Mouse (Mus musculus) heart, adult 2 months (tissue): Measurements from ENCODE around the gene Btf3l4. TPM values are rescaled to one million over a fixed set of nuclear protein-coding genes. Genes with fewer than 3 reads are reported as not detected.

Experiments
- DNase-seq, 2 experiments: peaks; one replicate each; pipeline ENCODE4 v3.0.0; 2021
- H3K27ac ChIP-seq: fragments of 200-600 bp; 2 replicates; pipeline ENCODE4 v1.8.1; 2022
- H3K27me3 ChIP-seq: fragments of 200-500 bp; 2 replicates; pipeline ENCODE4 v1.6.1; 2012; ENCODE audit warnings: mild to moderate bottlenecking, low read length, inconsistent platforms, mixed read lengths; ENCODE audit not compliant: control insufficient read depth, insufficient read depth
- H3K36me3 ChIP-seq: fragments of 200-500 bp; 2 replicates; pipeline ENCODE4 v1.6.1; 2012; ENCODE audit warnings: low read length, inconsistent platforms; ENCODE audit not compliant: control insufficient read depth, insufficient read depth
- H3K4me1 ChIP-seq: fragments of 200-500 bp; 2 replicates; pipeline ENCODE4 v1.6.1; 2011; ENCODE audit warnings: low read length; ENCODE audit not compliant: control insufficient read depth, insufficient read depth
- H3K4me3 ChIP-seq: fragments of 200-600 bp; 2 replicates; pipeline ENCODE4 v1.8.1; 2022
- H3K79me2 ChIP-seq: fragments of 200-500 bp; replicated peaks from 2 replicates; pipeline ENCODE4 v1.6.1; 2012; ENCODE audit warnings: mild to moderate bottlenecking, inconsistent platforms, low read length, moderate library complexity, mixed read lengths; ENCODE audit not compliant: control insufficient read depth, insufficient read depth
- H3K9ac ChIP-seq: fragments of 200-500 bp; 2 replicates; pipeline ENCODE4 v1.6.1; 2012; ENCODE audit warnings: low read depth, mild to moderate bottlenecking, control low read depth, inconsistent platforms, low read length, mixed read lengths
- CTCF ChIP-seq: fragments of 200-600 bp; IDR thresholded peaks from 2 replicates; pipeline ENCODE4 v1.8.1; 2022; ENCODE audit warnings: antibody characterized with exemption, mild to moderate bottlenecking, moderate library complexity
- EP300 ChIP-seq: fragments of 200-500 bp; IDR thresholded peaks from 2 replicates; pipeline ENCODE4 v1.6.1; 2011; ENCODE audit warnings: low read depth, low read length, control low read depth; ENCODE audit not compliant: insufficient read depth
- POLR2A ChIP-seq: fragments of 200-500 bp; IDR thresholded peaks from 2 replicates; pipeline ENCODE4 v1.6.1; 2011; ENCODE audit warnings: mild to moderate bottlenecking, low read depth, low read length, control low read depth; ENCODE audit not compliant: insufficient read depth
- WGBS: fragments of 180-500 bp; shearing (Covaris S2); methylation state at CpG from one replicate; pipeline ENCODE4 v1.1.7; 2018; 5-methylcytosine and 5-hydroxymethylcytosine counted together
- intact Hi-C: fragments of 180-260 bp; cut with DNase I; formaldehyde crosslinking; loops from one replicate; pipeline ENCODE4 v1.15.1; 2025
- polyA plus RNA-seq: library from polyadenylated mRNA; depleted of rRNA; stranded (reverse); fragments of >200 nt; gene quantifications from 2 replicates; pipeline ENCODE4 v1.2.3, GENCODE M21; 2012
- total RNA-seq, 2 experiments: library from RNA; stranded (reverse); gene quantifications; 2 replicates each; pipeline ENCODE4 v1.2.3; 2021

Gene Btf3l4
- total and polyA plus RNA-seq, 3 experiments: 18.5 to 78.1 (median 70.1) TPM

DNA sequence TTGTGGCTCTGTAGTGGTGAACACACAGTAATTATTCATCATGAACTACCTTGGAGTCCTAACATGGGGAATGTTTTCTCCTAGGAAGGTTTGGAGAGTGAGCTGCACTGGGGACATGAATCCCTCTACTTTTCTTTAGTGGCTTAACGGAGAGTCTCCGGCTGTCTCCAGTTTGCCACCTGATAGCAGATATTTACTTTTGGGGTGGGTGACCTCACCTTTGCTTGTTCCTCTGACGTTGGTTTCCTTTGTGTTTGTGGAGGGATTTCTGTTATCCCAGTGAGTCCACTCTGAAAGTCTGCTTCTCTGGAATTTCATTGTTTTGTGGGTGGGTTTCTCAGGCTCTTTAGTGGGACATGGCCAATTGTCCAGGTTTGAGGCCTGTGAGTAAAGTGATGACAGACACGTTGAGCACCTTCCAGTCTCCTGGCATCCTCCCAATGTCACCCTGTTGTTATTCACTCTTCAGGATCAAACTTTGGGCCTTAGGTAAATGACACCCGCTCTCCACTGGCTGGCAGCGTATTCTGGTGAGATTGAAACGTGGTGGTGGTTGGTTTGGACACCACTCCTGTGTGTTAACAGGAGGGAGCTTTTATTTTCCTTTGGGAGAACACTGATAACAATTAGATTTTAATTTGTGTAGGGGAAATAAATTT, 8.6 kb upstream of the Btf3l4 start:
- intact Hi-C loops: no loop called here
- Histone ChIP-seq H3K9ac (no peak overlapping the region), H3K27me3 (no peaks in the 10 kb centered on the region), H3K36me3 (peaks cover 11% of the 10 kb centered on the region), H3K27ac (no peak overlapping the region), H3K4me1 (peaks cover 1% of the 10 kb centered on the region; the same call in 1 of the 2 replicates), H3K79me2 (peaks cover 3% of the 10 kb centered on the region; the same call in 1 of the 2 replicates), H3K4me3 (no peak overlapping the region)
- WGBS: 57% methylated on average over 7 of the region's 7 CpGs
- no peak for TF ChIP-seq POLR2A
- TF ChIP-seq EP300: no peak
- no peak for TF ChIP-seq CTCF
- no peak for DNase-seq

DNA sequence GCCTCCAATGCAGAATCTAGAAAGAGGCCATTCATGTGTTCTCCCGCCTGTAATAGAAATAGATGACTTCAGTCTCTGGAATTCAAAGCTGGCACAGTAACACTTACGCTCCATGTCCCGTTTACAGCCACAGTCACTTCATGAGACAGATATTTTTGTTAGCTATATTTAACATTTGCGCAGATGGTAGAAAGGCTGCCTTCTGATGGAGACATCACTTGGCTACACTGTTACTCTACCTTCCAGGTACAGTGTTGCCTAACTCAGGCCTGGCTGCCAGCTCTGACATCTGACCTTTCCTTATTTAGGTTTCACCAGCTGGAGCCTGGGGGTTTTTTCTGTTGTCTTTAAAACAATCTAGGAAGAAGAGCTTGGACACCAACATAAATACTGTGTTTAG, 4.6 kb upstream of the Btf3l4 start:
- Histone ChIP-seq H3K27ac (peak overlapping the region; percentile 78), H3K36me3 (peaks cover 10% of the 10 kb centered on the region), H3K4me3 (no peak overlapping the region), H3K9ac (no peak overlapping the region), H3K4me1 (peaks cover 5% of the 10 kb centered on the region), H3K79me2 (peaks cover 1% of the 10 kb centered on the region; the same call in 1 of the 2 replicates), H3K27me3 (no peaks in the 10 kb centered on the region)
- TF ChIP-seq POLR2A: no peak
- no peak for TF ChIP-seq CTCF
- no peak for TF ChIP-seq EP300
- intact Hi-C loops: no loop called here
- peak in 1 of 2 experiments; percentile 46 for DNase-seq
- WGBS: 37% methylated on average over 4 of the region's 4 CpGs

DNA sequence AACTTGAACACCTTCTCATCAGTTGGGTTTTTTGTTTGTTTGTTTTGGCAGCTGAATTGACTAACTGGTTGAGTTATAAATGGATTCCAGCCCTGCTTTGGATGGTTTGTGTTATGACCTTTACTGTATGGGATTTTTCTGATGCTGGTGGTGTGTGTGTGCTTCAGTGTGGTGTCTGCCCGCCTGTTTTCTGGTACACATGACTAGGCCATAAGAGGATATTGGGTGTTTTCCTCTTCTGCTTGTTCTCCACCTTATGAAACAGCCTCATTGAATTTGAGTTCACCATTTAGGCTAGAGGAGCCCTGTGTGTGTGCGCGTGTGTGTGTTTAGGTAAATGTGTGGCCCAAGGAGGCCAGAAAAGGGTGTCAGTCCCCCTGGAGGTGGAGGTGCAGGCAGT, 2.1 kb upstream of the Btf3l4 start:
- H3K4me3 ChIP-seq: peak overlapping the region; percentile 86
- no peak overlapping the region for H3K9ac ChIP-seq
- H3K27me3 ChIP-seq: no peaks in the 10 kb centered on the region
- H3K36me3 ChIP-seq: peaks cover 22% of the 10 kb centered on the region
- TF ChIP-seq CTCF (no peak), POLR2A (no peak), EP300 (no peak)
- intact Hi-C loops: loop anchor here (1.0 kb wide), 1 partner anchor 12 kb away; the partner anchor contains the start of gene Kti12
- 47% methylated on average over 3 of the region's 3 CpGs for WGBS
- peaks cover 1% of the 10 kb centered on the region; the same call in 1 of the 2 replicates for H3K79me2 ChIP-seq
- H3K27ac ChIP-seq: peak overlapping the region; percentile 96
- peaks cover 6% of the 10 kb centered on the region for H3K4me1 ChIP-seq
- no peak for DNase-seq

DNA sequence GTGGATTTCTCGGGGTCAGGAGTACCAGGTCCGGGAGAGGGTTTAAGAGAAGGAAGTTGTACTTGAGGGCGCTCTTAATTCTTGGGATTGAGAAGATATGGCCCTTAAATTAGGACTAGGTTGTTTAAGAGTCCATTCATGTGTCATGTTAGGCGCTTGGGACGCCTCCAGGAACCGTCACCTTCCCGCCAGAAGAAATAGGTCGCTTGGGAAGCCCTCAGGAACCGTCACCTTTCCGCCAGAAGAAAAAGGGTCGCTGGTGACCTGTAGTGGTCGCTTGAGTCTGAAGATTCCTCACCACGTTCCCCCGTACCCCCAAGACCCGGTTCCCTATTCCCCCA, 1.5 kb upstream of the Btf3l4 start:
- intact Hi-C loops: loop anchor here (1.0 to 5.0 kb wide), 2 partner anchors 12 to 218 kb away; partner anchors contain the start of genes Cc2d1b and Kti12

DNA sequence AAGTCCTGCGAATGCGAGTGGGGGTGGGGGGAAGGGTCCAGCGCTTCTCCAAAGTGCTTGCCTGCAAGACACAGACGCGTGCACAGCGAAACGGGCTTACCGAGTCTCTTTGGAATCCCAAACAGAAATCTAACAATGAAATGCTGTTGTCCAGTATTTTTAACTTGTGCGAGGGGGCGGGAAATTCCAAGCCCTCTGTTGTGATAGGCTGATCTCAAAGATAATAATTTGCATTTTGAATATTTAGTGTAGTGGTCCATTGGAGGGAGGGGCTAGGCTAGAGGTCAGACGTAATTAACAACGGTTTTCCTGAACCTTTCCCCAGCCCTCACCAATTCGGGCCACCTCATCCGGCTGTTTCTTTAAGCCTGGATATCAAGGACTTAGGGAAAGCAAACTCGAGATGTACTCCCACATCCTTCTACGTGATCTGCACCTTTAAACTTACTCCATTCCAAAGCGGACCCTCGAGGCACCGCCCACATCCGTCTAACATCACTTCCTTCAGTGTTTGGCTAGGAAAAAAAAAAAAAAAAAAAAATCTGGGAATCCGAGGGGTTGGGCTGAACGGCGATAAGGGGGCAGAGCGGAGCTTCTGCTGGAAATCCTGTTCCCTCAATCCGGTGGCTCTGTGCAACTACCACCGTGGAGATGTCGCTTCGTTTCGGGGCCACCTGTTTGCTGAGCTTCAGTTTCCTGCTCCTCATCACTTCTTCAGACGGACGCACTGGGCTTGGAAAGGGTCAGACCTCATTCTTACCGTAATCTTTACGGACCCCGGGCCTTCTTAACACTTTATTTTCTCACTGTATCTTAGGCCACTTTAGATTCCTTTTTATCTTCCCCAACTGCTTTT, 929 bp upstream of the Btf3l4 start, which contains the start of gene Txndc12:
Txndc12 (plus strand) TSS at position 487 of the 856 bp plus-strand sequence.
- intact Hi-C loops: loop anchor here (5.0 kb wide), 1 partner anchor 217 kb away; the partner anchor contains the start of gene Cc2d1b
- DNase-seq: peak; percentile 87 to 91
- WGBS: under 1% methylated on average over 34 of the region's 34 CpGs
- TF ChIP-seq CTCF: 0 out of 2 replicates have a peak, but pooled peaks have one; percentile 18
- TF ChIP-seq EP300: 0 out of 2 replicates have a peak, but pooled peaks have one; percentile 27
- peak; percentile 78 for TF ChIP-seq POLR2A
- Histone ChIP-seq H3K27ac (peak within 1 kb of the TSS; percentile 96), H3K4me1 (peaks cover 6% of the 10 kb centered on the region), H3K27me3 (no peaks in the 10 kb centered on the region), H3K36me3 (peaks cover 26% of the 10 kb centered on the region), H3K4me3 (peak within 1 kb of the TSS; percentile 86), H3K9ac (peak within 1 kb of the TSS; percentile 98), H3K79me2 (no peaks in the 10 kb centered on the region; the same call in 1 of the 2 replicates)

More for the DNA sequence above, 1.5 kb upstream of the Btf3l4 start:
- under 1% methylated on average over 15 of the region's 15 CpGs for WGBS
- peak overlapping the region; percentile 80 for H3K9ac ChIP-seq
- no peaks in the 10 kb centered on the region; the same call in 1 of the 2 replicates for H3K79me2 ChIP-seq
- H3K27me3 ChIP-seq: no peaks in the 10 kb centered on the region
- peak overlapping the region; percentile 96 for H3K27ac ChIP-seq
- no peak for TF ChIP-seq POLR2A
- peak in 1 of 2 experiments; percentile 26 for DNase-seq
- peaks cover 24% of the 10 kb centered on the region for H3K36me3 ChIP-seq
- peaks cover 6% of the 10 kb centered on the region for H3K4me1 ChIP-seq
- peak overlapping the region; percentile 86 for H3K4me3 ChIP-seq
